Mouse (Mus musculus) lung, postnatal 0 days (tissue): ENCODE measurements around the gene Exosc6. TPM values are rescaled to one million over a fixed set of nuclear protein-coding genes. Genes with fewer than 3 reads are reported as not detected.
A peak's percentile ranks its signal among the peaks of the same experiment; 100 is the strongest.
"Not testable (repeated sequence)": the region's sequence is repeated elsewhere in the genome, so short reads cannot be mapped to it uniquely, and the experiment has no call there.

ENCODE experiments used
- ATAC-seq: fragments of 200-750 bp; cut with Nextera tagmentation; 2 replicates; pipeline ENCODE4 v1.8.0; 2017; ENCODE audit warnings: moderate library complexity
- DNase-seq: peaks from one replicate; pipeline ENCODE4 v3.0.0-alpha.2; 2016; ENCODE audit warnings: low spot score
- H3K27ac ChIP-seq: fragments of 300-500 bp; sonication (generic); 2 replicates; pipeline ENCODE4 v1.5.1; 2014; ENCODE audit warnings: antibody characterized with exemption, mild to moderate bottlenecking, low read length, mixed read lengths
- H3K27me3 ChIP-seq: fragments of 300-500 bp; sonication (generic); replicated peaks from 2 replicates; pipeline ENCODE4 v1.6.1; 2014; ENCODE audit warnings: low read length, mixed read lengths; ENCODE audit not compliant: insufficient read depth
- H3K36me3 ChIP-seq: fragments of 300-500 bp; sonication (generic); 2 replicates; pipeline ENCODE4 v1.6.1; 2014; ENCODE audit warnings: low read length, mixed read lengths; ENCODE audit not compliant: insufficient read depth
- H3K4me1 ChIP-seq: fragments of 300-500 bp; sonication (generic); 2 replicates; pipeline ENCODE4 v1.6.1; 2014; ENCODE audit warnings: antibody characterized with exemption, low read depth, low read length, mixed read lengths; ENCODE audit not compliant: insufficient read depth
- H3K4me2 ChIP-seq: fragments of 300-500 bp; sonication (generic); replicated peaks from 2 replicates; pipeline ENCODE4 v1.6.1; 2014; ENCODE audit warnings: low read depth, mild to moderate bottlenecking, low read length, moderate library complexity, mixed read lengths
- H3K4me3 ChIP-seq: fragments of 300-500 bp; sonication (generic); 2 replicates; pipeline ENCODE4 v1.5.1; 2014; ENCODE audit warnings: low read depth, low read length
- H3K9ac ChIP-seq: fragments of 300-500 bp; sonication (generic); replicated peaks from 2 replicates; pipeline ENCODE4 v1.6.1; 2014; ENCODE audit warnings: low read depth, mild to moderate bottlenecking
- H3K9me3 ChIP-seq: fragments of 300-500 bp; sonication (generic); 2 replicates; pipeline ENCODE4 v1.6.1; 2016; ENCODE audit warnings: low read length, mixed read lengths
- CTCF ChIP-seq: IDR thresholded peaks from 2 replicates; pipeline ENCODE4 v1.5.1; 2016; ENCODE audit warnings: antibody characterized with exemption, mild to moderate bottlenecking
- EP300 ChIP-seq: IDR thresholded peaks from 2 replicates; pipeline ENCODE4 v1.6.1; 2016; ENCODE audit warnings: antibody characterized with exemption, mild to moderate bottlenecking, control low read depth
- WGBS: fragments of 180-500 bp; shearing (Covaris S2); extraction: QIAGEN DNeasy Blood & Tissue Kit; methylation state at CpG from one replicate; pipeline ENCODE4 v1.1.7; 2014; 5-methylcytosine and 5-hydroxymethylcytosine counted together
- polyA plus RNA-seq: library from polyadenylated mRNA; unstranded; fragments of >200 nt; fragmentation: Nextera tagmentation; extraction: Ambion mirVana; gene quantifications from 2 replicates; pipeline ENCODE4 v1.2.1, GENCODE M21; 2015

Exosc6 gene
- 4.2 and 5.0 TPM in 2 replicates for polyA plus RNA-seq

DNA sequence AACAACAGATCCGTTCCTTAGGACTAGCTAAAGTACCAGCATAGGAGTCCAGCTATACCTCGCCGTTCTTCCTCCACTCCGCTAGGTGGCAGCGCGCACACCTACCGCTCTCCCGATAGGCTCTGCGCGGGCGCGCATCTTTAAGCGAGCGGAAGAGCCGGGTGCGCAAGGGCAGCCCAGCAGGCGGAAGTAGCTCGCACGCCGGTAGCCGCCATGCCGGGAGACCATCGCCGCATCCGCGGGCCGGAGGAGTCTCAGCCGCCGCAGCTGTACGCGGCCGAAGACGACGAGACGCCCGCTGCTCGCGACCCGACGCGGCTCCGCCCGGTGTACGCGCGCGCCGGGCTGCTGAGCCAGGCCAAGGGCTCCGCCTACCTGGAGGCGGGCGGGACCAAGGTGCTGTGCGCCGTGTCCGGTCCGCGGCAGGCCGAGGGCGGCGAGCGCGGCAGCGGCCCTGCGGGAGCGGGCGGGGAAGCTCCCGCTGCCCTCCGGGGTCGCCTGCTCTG, at the start of gene Exosc6:
Gene Exosc6, plus strand, starts transcription at position 182 of the 506 bp plus-strand sequence.
- Histone ChIP-seq H3K27me3 (no peaks in the 10 kb centered on the region), H3K36me3 (peaks cover 35% of the 10 kb centered on the region), H3K4me3 (peak within 1 kb of the TSS; percentile 96), H3K4me1 (peaks cover 8% of the 10 kb centered on the region; the same call in 1 of the 2 replicates), H3K9me3 (no peaks in the 10 kb centered on the region), H3K4me2 (peak within 1 kb of the TSS; percentile 99), H3K9ac (peak within 1 kb of the TSS; percentile 48), H3K27ac (peak within 1 kb of the TSS; percentile 48)
- WGBS = under 1% methylated on average over 52 of the region's 68 CpGs
- ATAC-seq = peak; percentile 97
- TF ChIP-seq EP300 (no peak), CTCF (peak; percentile 98)
- DNase-seq = peak; percentile 96

DNA sequence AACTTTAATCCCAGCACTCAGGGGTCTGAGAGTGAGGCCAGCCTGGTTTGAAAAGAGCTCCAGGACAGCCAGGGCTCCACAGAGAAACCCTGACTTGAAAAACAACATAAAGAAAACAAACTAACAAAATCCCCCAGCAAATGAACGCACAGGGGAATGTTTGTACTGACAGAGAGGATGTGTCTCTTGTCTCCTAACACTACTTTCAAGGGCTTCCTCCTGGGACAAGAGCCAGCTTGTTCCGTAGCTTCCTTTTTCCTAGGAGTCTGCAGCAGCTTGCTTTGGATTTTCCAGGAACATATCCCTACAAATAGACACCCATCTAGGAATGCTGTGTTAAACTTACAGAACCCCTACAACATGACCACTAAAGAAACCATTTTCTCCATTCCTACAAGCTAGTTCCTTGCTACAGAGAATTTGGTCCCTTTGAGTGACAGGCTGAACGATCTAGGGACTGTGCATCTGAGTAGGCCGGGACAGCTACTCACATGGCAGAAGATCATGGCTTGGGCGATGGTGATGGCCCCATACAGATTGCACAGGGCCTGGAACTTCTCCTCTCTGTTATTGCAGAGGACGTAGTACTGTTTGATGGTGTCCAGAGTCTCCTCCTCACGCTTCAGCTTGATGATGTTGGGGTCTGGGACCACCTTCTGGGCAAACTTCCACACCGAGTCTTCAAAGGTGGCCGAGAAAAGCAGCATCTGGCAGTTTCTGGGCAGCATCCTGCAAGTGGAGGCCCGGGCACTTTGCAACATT, 45.7 kb upstream of the Exosc6 start:
- not testable (repeated sequence) for H3K9ac ChIP-seq, H3K27me3 ChIP-seq, H3K9me3 ChIP-seq, DNase-seq, H3K4me1 ChIP-seq, H3K4me3 ChIP-seq, H3K4me2 ChIP-seq, H3K27ac ChIP-seq
- WGBS = 62% methylated on average over 8 of the region's 10 CpGs
- peak; percentile 80 for ATAC-seq
- H3K36me3 ChIP-seq = peaks cover 23% of the 10 kb centered on the region

DNA sequence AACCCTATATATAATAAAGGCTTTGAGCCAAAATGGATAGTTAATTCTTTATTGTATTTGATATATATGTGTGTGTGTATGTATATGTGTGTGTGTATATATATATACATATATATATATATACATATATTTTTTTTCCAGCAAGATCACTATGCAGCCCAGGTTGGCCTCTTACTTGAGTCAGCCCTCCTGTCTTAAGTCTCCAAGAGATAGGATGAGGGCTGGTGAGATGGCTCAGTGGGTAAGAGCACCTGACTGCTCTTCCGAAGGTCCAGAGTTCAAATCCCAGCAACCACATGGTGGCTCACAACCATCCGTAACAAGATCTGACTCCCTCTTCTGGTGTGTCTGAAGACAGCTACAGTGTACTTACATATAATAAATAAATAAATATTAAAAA, 29.5 kb upstream of the Exosc6 start:
- not testable (repeated sequence) for H3K36me3 ChIP-seq, H3K4me3 ChIP-seq, ATAC-seq, H3K4me1 ChIP-seq, H3K9ac ChIP-seq, DNase-seq, H3K27ac ChIP-seq, H3K27me3 ChIP-seq, H3K4me2 ChIP-seq, H3K9me3 ChIP-seq
- WGBS = 100% methylated on average over 1 of the region's 2 CpGs

DNA sequence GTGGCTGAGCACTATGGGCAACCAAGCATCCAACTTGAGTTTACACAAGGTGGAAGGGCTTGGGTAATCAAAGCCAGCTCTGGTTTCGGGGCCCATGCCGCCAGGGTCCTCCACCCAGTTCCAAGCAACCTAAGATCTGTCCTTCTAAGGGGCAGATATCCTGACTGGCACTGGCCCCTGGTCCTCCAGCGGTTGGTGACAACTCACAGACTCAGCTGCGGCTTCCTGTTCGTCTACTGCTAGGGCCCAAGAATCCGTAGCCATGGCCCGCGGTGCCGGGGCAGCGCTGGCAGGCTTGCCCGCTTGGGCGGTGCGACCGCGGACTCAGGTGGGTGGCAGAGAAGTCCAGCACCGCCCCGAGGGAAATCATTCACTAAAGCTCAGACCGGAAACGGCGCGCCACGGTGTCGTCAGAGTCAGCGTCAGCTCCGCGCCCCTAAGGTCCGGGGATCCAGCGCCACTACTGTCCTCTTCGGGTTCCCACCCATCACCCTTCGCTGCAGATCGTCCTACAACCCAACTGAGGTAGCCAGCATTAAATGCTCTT, 28.7 kb upstream of the Exosc6 start:
- H3K27me3 ChIP-seq = no peaks in the 10 kb centered on the region
- H3K36me3 ChIP-seq = no peaks in the 10 kb centered on the region
- H3K9ac ChIP-seq = peak overlapping the region; percentile 79
- H3K4me2 ChIP-seq = peak overlapping the region; percentile 72
- TF ChIP-seq CTCF (no peak), EP300 (no peak)
- no peaks in the 10 kb centered on the region for H3K4me1 ChIP-seq
- ATAC-seq (peak; percentile 98), DNase-seq (peak; percentile 95)
- H3K9me3 ChIP-seq = no peaks in the 10 kb centered on the region
- WGBS = under 1% methylated on average over 31 of the region's 31 CpGs
- H3K4me3 ChIP-seq = peak overlapping the region; percentile 60
- H3K27ac ChIP-seq = peak overlapping the region; percentile 74

DNA sequence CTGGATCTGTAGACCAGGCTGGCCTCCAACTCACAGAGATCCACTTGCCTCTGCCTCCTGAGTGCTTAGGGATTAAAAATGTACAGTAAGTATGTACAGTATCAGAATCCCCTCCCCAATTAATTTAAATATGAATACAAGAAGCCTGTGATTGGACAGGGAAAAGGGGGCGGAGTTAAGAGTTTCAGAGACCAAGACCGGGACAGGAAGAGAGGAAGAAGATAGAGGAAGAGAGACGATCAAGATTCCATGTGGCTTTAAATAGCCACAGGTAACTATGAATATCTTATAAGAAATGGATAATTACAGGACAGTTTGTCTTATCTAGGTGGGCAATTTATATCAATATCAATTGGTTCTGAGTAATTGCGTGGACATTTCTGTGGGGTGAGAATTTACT, 26.6 kb upstream of the Exosc6 start:
- H3K4me3 ChIP-seq = no peak overlapping the region
- no peaks in the 10 kb centered on the region for H3K27me3 ChIP-seq
- no peaks in the 10 kb centered on the region for H3K9me3 ChIP-seq
- H3K27ac ChIP-seq = no peak overlapping the region
- H3K9ac ChIP-seq = no peak overlapping the region
- ATAC-seq (no peak), DNase-seq (no peak)
- no peaks in the 10 kb centered on the region for H3K36me3 ChIP-seq
- no peak overlapping the region for H3K4me2 ChIP-seq
- H3K4me1 ChIP-seq = no peaks in the 10 kb centered on the region
- TF ChIP-seq CTCF (no peak), EP300 (no peak)
- 44% methylated on average over 4 of the region's 4 CpGs for WGBS

DNA sequence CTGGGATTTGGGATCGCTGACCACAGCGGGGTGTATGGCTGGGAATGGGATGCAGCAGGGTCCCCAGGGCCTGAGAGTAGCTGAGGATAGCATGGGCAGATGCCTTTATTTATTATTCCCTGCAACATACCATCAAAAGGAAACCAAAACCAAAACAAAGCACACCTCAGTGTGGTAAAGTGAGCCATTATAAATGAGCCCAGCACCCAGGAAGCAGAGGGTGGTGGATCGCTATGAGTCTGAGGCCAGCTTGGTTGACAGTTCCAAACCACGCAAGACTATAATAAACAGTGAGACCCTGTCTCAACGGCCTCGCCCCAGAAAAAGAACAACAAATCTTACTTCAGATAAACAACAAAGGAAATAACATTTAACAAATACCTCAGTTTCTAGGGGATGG, 26.1 kb upstream of the Exosc6 start:
- no peak for DNase-seq
- Histone ChIP-seq H3K27me3 (no peaks in the 10 kb centered on the region), H3K9ac (no peak overlapping the region), H3K4me3 (no peak overlapping the region), H3K9me3 (no peaks in the 10 kb centered on the region), H3K4me1 (no peaks in the 10 kb centered on the region), H3K36me3 (no peaks in the 10 kb centered on the region), H3K27ac (no peak overlapping the region), H3K4me2 (no peak overlapping the region)
- TF ChIP-seq CTCF (no peak), EP300 (no peak)
- WGBS = 69% methylated on average over 6 of the region's 6 CpGs
- no peak for ATAC-seq
